Mouse (Mus musculus): ENCODE measurements around the gene Lrrn4cl. TPM values are rescaled to one million over a fixed set of nuclear protein-coding genes. Genes with fewer than 3 reads are reported as not detected.
"Not testable (repeated sequence)": the region's sequence is repeated elsewhere in the genome, so short reads cannot be mapped to it uniquely, and the experiment has no call there.

Gene Lrrn4cl
- polyA plus RNA-seq, 1 experiment from 2014 or later, result 0.10 TPM

DNA sequence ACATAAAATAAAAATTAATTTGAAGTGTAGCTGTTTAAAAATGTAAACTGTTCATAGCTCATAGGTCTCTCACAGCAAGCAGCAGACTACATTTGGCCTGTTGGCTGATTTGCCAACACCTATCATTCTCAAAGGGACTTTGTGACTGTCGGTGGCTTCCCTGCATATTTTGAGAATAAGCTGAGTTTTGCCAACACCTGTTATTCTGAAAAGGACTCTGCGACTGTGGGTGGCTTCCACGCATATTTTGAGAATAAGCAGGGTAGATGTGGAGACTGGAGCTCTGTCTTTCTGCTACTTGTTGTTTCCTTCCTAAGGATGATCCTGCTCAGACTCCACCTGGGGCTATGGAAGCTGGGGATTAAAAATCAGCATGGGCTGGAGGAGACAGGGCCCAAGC is 2.5 kb downstream of the Lrrn4cl start:
- no peak overlapping the region for H3K27ac ChIP-seq (replicated peaks; ENCODE audit: low read depth, low read length)
- no peak overlapping the region for H3K4me3 ChIP-seq (ENCODE audit: low read depth, low read length)
- no peaks in the 10 kb centered on the region for H3K9me3 ChIP-seq (replicated peaks; ENCODE audit: control insufficient read depth, low read length)
- 79% methylated on average over 3 of the region's 3 CpGs for WGBS
- no peak overlapping the region for H3K9ac ChIP-seq (replicated peaks; ENCODE audit: low read length)
- H3K4me2 ChIP-seq (ENCODE audit: low read depth, low read length), result no peak overlapping the region
- DNase-seq (ENCODE audit: low spot score) (no peak), ATAC-seq (replicated peaks; ENCODE audit: insufficient number of reproducible peaks, low FRiP score, low TSS enrichment, low read depth) (no peak)
- H3K4me1 ChIP-seq (ENCODE audit: control insufficient read depth, insufficient read depth, low read length), result peaks cover 4% of the 10 kb centered on the region
- H3K36me3 ChIP-seq (replicated peaks; ENCODE audit: control insufficient read depth, insufficient read depth, low read depth, low read length), result no peaks in the 10 kb centered on the region
- no peaks in the 10 kb centered on the region for H3K27me3 ChIP-seq (ENCODE audit: control insufficient read depth, insufficient read depth, low read length)

DNA sequence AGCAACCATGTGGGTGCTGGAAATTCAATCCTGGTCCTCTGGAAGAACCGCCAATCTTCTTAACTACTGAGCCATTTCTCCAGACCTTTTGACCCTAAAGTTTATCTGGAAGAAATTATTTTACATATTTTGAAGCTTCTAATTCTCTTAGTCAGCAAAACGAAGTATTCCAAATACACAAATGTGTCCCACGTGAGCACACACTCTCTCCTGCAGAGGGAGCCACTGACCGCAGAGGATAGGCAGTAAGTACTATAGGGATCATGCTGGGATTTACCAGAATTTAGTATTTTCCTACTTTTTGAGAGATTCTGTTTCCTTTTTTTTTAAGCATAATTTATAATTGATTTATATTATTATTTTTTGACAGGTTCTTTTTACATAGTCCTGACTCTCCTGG is 7.1 kb downstream of the Lrrn4cl start:
- Histone ChIP-seq H3K27me3 (ENCODE audit: control insufficient read depth, insufficient read depth, low read length) (no peaks in the 10 kb centered on the region), H3K27ac (replicated peaks; ENCODE audit: low read depth, low read length) (no peak overlapping the region), H3K9me3 (replicated peaks; ENCODE audit: control insufficient read depth, low read length) (no peaks in the 10 kb centered on the region), H3K9ac (replicated peaks; ENCODE audit: low read length) (no peak overlapping the region), H3K36me3 (replicated peaks; ENCODE audit: control insufficient read depth, insufficient read depth, low read depth, low read length) (no peaks in the 10 kb centered on the region), H3K4me1 (ENCODE audit: control insufficient read depth, insufficient read depth, low read length) (no peaks in the 10 kb centered on the region), H3K4me3 (ENCODE audit: low read depth, low read length) (no peak overlapping the region), H3K4me2 (ENCODE audit: low read depth, low read length) (no peak overlapping the region)
- 37% methylated on average over 4 of the region's 4 CpGs for WGBS
- DNase-seq (ENCODE audit: low spot score), result peak; percentile 64
- no peak for ATAC-seq (replicated peaks; ENCODE audit: insufficient number of reproducible peaks, low FRiP score, low TSS enrichment, low read depth)

DNA sequence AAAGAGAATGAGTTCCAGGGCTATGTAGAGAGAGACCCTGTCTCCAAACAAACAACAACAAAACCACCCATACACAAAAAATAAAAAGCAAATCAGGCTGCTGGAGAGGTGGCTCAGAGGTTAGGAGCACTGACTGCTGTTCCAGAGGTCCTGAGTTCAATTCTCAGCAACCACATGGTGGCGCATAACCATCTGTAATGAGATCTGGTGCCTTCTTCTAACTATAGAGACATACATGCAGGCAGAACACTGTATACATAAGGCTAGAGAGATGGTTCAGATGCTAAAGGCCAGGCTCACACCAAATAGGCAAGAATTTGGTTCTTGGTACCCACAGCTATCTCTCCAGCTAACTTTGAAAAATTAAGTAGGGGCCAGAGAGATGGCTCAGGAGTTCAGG is 8.4 kb downstream of the Lrrn4cl start:
- H3K27me3 ChIP-seq (ENCODE audit: control insufficient read depth, insufficient read depth, low read length), result no peaks in the 10 kb centered on the region
- no peaks in the 10 kb centered on the region for H3K4me1 ChIP-seq (ENCODE audit: control insufficient read depth, insufficient read depth, low read length)
- H3K27ac ChIP-seq (replicated peaks; ENCODE audit: low read depth, low read length), result no peak overlapping the region
- no peak overlapping the region for H3K4me3 ChIP-seq (ENCODE audit: low read depth, low read length)
- no peaks in the 10 kb centered on the region for H3K9me3 ChIP-seq (replicated peaks; ENCODE audit: control insufficient read depth, low read length)
- H3K4me2 ChIP-seq (ENCODE audit: low read depth, low read length), result no peak overlapping the region
- ATAC-seq (replicated peaks; ENCODE audit: insufficient number of reproducible peaks, low FRiP score, low TSS enrichment, low read depth), result no peak
- 30% methylated on average over 1 of the region's 1 CpGs for WGBS
- no peak overlapping the region for H3K9ac ChIP-seq (replicated peaks; ENCODE audit: low read length)
- no peaks in the 10 kb centered on the region for H3K36me3 ChIP-seq (replicated peaks; ENCODE audit: control insufficient read depth, insufficient read depth, low read depth, low read length)
- DNase-seq (ENCODE audit: low spot score), result no peak

DNA sequence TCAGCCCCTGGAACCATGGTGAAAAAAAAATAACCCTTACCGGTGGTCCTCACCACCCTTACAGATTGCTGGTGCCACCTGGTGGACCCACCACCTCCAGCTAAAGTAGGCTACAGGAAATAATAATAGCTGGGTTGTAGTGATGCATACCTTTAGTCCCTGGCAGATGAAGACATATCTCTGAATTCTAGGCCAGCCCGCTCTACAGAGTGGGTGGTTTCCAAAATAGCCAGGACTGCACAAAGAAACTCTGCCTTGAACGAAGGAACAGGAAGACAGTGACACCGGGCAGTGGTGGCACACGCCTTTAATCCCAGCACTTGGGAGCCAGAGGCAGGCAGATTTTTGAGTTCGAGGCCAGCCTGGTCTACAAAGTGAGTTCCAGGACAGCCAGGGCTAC is 13.7 kb downstream of the Lrrn4cl start:
- DNase-seq (ENCODE audit: low spot score) (no peak), ATAC-seq (replicated peaks; ENCODE audit: insufficient number of reproducible peaks, low FRiP score, low TSS enrichment, low read depth) (no peak)
- H3K9ac ChIP-seq (replicated peaks; ENCODE audit: low read length), result no peak overlapping the region
- no peak overlapping the region for H3K27ac ChIP-seq (replicated peaks; ENCODE audit: low read depth, low read length)
- no peaks in the 10 kb centered on the region for H3K27me3 ChIP-seq (ENCODE audit: control insufficient read depth, insufficient read depth, low read length)
- H3K4me1 ChIP-seq (ENCODE audit: control insufficient read depth, insufficient read depth, low read length), result no peaks in the 10 kb centered on the region
- WGBS, result 84% methylated on average over 6 of the region's 6 CpGs
- no peak overlapping the region for H3K4me2 ChIP-seq (ENCODE audit: low read depth, low read length)
- no peaks in the 10 kb centered on the region for H3K9me3 ChIP-seq (replicated peaks; ENCODE audit: control insufficient read depth, low read length)
- H3K4me3 ChIP-seq (ENCODE audit: low read depth, low read length), result no peak overlapping the region
- H3K36me3 ChIP-seq (replicated peaks; ENCODE audit: control insufficient read depth, insufficient read depth, low read depth, low read length), result no peaks in the 10 kb centered on the region

DNA sequence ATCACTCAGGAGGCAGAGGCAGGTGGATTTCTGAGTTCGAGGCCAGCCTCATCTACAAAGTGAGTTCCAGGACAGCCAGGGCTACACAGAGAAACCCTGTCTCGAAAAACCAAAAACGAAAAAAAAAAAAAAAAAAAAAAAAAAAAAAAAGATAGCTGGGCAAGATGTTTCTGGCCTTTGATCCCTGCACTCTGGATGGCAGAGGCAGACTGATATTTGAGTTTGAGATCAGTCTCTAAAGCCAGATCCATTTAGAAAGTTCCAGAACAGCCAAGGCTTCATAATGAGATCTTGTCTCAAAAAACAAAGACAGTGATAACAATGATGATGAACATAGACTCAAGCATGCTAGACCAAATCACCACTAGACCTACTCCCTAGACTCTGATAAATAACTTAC is 19.8 kb downstream of the Lrrn4cl start:
- 76% methylated on average over 3 of the region's 3 CpGs for WGBS
- not testable (repeated sequence) for H3K4me2 ChIP-seq (ENCODE audit: low read depth, low read length); H3K9ac ChIP-seq (replicated peaks; ENCODE audit: low read length)

DNA sequence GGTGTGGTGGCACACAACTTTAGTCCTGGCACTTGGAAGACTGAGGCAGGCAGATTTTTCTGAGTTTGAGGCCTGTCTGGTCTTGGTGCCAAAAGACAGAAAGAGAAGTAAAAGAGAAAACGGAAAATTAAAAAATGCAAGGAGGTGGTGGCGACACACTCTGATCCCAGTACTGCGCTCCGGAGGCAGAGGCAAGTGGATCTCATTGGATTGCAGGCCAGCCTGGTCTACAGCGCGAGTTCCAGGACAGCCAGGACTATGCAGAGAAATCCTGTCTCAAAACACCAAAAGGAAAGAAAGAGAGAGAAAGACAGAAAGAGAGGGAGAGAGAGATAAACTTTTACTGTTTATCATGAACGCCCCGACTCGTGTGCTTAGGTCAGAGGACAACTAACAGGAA is 20.3 kb downstream of the Lrrn4cl start:
- no peak for DNase-seq (ENCODE audit: low spot score)
- peak overlapping the region; percentile 90 for H3K4me3 ChIP-seq (ENCODE audit: low read depth, low read length)
- peaks cover 10% of the 10 kb centered on the region for H3K36me3 ChIP-seq (replicated peaks; ENCODE audit: control insufficient read depth, insufficient read depth, low read depth, low read length)
- peak overlapping the region; percentile 43 for H3K9ac ChIP-seq (replicated peaks; ENCODE audit: low read length)
- ATAC-seq (replicated peaks; ENCODE audit: insufficient number of reproducible peaks, low FRiP score, low TSS enrichment, low read depth), result no peak; the same call in 1 of the 2 replicates
- no peaks in the 10 kb centered on the region for H3K4me1 ChIP-seq (ENCODE audit: control insufficient read depth, insufficient read depth, low read length)
- H3K9me3 ChIP-seq (replicated peaks; ENCODE audit: control insufficient read depth, low read length), result no peaks in the 10 kb centered on the region
- peak overlapping the region; percentile 21 for H3K4me2 ChIP-seq (ENCODE audit: low read depth, low read length)
- H3K27ac ChIP-seq (replicated peaks; ENCODE audit: low read depth, low read length), result no peak overlapping the region
- 61% methylated on average over 9 of the region's 9 CpGs for WGBS
- no peaks in the 10 kb centered on the region for H3K27me3 ChIP-seq (ENCODE audit: control insufficient read depth, insufficient read depth, low read length)

More for the DNA sequence above, 19.8 kb downstream of the Lrrn4cl start:
- not testable (repeated sequence) for H3K27me3 ChIP-seq (ENCODE audit: control insufficient read depth, insufficient read depth, low read length); H3K9me3 ChIP-seq (replicated peaks; ENCODE audit: control insufficient read depth, low read length); H3K27ac ChIP-seq (replicated peaks; ENCODE audit: low read depth, low read length); ATAC-seq (replicated peaks; ENCODE audit: insufficient number of reproducible peaks, low FRiP score, low TSS enrichment, low read depth); DNase-seq (ENCODE audit: low spot score); H3K36me3 ChIP-seq (replicated peaks; ENCODE audit: control insufficient read depth, insufficient read depth, low read depth, low read length); H3K4me1 ChIP-seq (ENCODE audit: control insufficient read depth, insufficient read depth, low read length); H3K4me3 ChIP-seq (ENCODE audit: low read depth, low read length)

DNA sequence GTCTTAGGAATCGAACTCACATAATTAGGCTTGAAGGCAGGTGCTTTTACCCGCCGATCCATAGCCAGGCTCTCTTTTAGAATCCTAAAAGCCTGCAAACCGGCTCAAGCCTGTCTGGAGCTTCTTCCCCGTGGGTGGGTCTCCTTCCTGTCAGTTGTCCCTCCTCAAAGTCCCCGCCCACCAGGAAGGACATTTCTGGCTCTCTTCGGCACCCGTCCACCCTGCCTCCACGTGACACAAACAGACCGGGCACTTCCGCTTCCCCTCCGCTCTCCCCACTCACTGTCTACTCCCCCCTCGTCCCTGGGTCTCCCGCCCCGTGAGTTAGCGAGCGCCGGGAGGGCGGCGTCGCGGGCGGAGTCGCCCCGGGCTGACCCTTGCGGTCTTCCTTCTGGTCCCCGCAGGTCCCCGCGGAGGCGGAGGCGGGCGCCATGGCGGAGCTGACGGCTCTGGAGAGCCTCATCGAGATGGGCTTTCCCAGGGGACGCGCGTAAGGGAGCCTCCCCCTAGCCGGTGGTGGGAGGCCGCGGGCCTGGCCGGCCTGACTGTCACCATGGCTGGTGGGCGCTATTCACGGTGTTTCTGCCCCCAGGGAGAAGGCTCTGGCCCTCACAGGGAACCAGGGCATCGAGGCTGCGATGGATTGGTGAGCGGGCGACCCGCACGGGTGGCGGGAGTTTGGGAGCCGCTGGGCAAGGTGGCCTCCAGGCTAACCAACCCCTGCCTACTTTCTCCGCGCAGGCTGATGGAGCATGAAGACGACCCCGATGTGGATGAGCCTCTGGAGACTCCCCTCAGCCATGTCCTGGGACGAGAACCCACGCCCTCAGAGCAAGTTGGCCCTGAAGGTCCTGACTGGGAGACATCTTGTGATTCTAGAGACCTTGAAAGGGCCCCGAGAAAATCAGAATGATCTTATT is 21.0 kb downstream of the Lrrn4cl start, which contains the start of gene Ubxn1:
Gene Ubxn1, plus strand, starts transcription at position 230 of the 920 bp plus-strand sequence.
- ATAC-seq (replicated peaks; ENCODE audit: insufficient number of reproducible peaks, low FRiP score, low TSS enrichment, low read depth) (peak; percentile 96), DNase-seq (ENCODE audit: low spot score) (peak; percentile 97)
- peaks cover 10% of the 10 kb centered on the region for H3K36me3 ChIP-seq (replicated peaks; ENCODE audit: control insufficient read depth, insufficient read depth, low read depth, low read length)
- peak within 1 kb of the TSS; percentile 73 for H3K4me2 ChIP-seq (ENCODE audit: low read depth, low read length)
- H3K27ac ChIP-seq (replicated peaks; ENCODE audit: low read depth, low read length), result peak within 1 kb of the TSS; percentile 23
- H3K4me1 ChIP-seq (ENCODE audit: control insufficient read depth, insufficient read depth, low read length), result no peaks in the 10 kb centered on the region
- under 1% methylated on average over 57 of the region's 59 CpGs for WGBS
- peak within 1 kb of the TSS; percentile 83 for H3K9ac ChIP-seq (replicated peaks; ENCODE audit: low read length)
- H3K9me3 ChIP-seq (replicated peaks; ENCODE audit: control insufficient read depth, low read length), result no peaks in the 10 kb centered on the region
- H3K4me3 ChIP-seq (ENCODE audit: low read depth, low read length), result peak within 1 kb of the TSS; percentile 90
- H3K27me3 ChIP-seq (ENCODE audit: control insufficient read depth, insufficient read depth, low read length), result no peaks in the 10 kb centered on the region

DNA sequence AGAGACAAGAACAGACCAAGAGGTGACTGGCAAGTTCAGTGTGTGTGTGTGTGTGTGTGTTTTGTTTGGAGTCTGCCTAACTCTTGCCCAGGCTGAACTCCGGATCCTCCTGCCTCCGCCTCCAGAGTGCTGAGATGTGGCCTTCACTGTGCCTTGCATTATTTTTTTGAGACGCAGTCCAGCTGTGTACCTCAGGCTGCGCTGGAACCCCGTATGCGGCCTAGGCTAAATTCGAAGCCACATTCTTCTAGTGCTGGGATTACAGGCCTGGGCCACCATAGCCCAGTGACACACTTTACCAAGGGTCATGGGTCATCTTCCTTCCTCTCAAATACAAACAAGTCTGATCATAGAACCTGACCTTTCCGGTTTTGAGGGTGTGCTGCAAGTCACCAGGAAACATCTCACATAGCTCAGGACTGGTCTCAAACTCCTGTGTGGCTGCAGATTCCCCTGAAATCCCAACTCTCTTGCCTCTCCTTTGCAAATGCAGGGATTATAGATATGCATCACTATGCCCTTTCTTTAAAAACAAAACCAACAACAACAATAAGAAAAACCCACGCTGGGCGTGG is 21.8 kb downstream of the Lrrn4cl start:
- Histone ChIP-seq H3K27me3 (ENCODE audit: control insufficient read depth, insufficient read depth, low read length) (no peaks in the 10 kb centered on the region), H3K9me3 (replicated peaks; ENCODE audit: control insufficient read depth, low read length) (no peaks in the 10 kb centered on the region), H3K9ac (replicated peaks; ENCODE audit: low read length) (peak overlapping the region; percentile 83), H3K36me3 (replicated peaks; ENCODE audit: control insufficient read depth, insufficient read depth, low read depth, low read length) (peaks cover 10% of the 10 kb centered on the region), H3K4me2 (ENCODE audit: low read depth, low read length) (peak overlapping the region; percentile 73), H3K27ac (replicated peaks; ENCODE audit: low read depth, low read length) (no peak overlapping the region), H3K4me3 (ENCODE audit: low read depth, low read length) (peak overlapping the region; percentile 90), H3K4me1 (ENCODE audit: control insufficient read depth, insufficient read depth, low read length) (no peaks in the 10 kb centered on the region)
- no peak for DNase-seq (ENCODE audit: low spot score)
- WGBS, result 74% methylated on average over 10 of the region's 10 CpGs
- no peak for ATAC-seq (replicated peaks; ENCODE audit: insufficient number of reproducible peaks, low FRiP score, low TSS enrichment, low read depth)

Measured in embryonic facial prominence, embryonic 11.5 days (tissue).